Mouse (Mus musculus): ENCODE data around the gene Polr2a. TPM values are rescaled to one million over a fixed set of nuclear protein-coding genes. Genes with fewer than 3 reads are reported as not detected.
A peak's percentile ranks its signal among the peaks of the same experiment; 100 is the strongest.

Polr2a gene
- total and polyA plus RNA-seq, 3 experiments: 16.6 to 193 (median 73.9) TPM

DNA sequence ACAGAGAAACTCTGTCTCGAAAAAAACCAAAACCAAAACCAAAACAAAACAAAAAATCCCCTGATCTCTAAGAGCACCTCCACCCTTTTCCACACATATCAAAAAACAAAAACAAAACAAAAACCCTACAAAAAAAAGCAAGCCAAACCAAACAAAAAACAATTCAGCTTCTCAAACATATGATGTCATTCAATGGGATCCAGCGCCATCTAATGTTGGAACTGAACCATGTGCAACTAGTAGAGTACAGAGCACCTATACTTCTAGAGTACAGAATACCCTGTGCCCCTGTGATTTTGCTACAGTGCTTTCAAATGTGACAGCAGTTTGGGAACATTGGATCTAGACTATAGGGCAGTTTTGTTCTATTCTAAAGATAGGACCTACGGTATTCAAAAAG, 3.7 kb downstream of the Polr2a start:
- Histone ChIP-seq H3K9me3 (replicated peaks; ENCODE audit: insufficient read depth, low read length) (no peaks in the 10 kb centered on the region), H3K4me1 (ENCODE audit: control insufficient read depth in 1 of 2, insufficient read depth in 2 of 2, low read length in 2 of 2) (peaks cover 16 to 26% of the 10 kb centered on the region in 2 experiments), H3K79me2 (ENCODE audit: control insufficient read depth, insufficient read depth, low read length, poor library complexity) (peaks cover 58% of the 10 kb centered on the region), H3K27me3 (ENCODE audit: control insufficient read depth in 1 of 2, insufficient read depth in 2 of 2, low read length in 2 of 2) (no peaks in the 10 kb centered on the region), H3K36me3 (ENCODE audit: control insufficient read depth in 1 of 2, insufficient read depth in 2 of 2, low read length in 2 of 2) (peaks cover 0 to 47% of the 10 kb centered on the region in 2 experiments; a peak in 2 of 4 replicates), H3K4me3 (ENCODE audit: control insufficient read depth in 1 of 2, insufficient read depth in 1 of 2, low read depth in 2 of 2, low read length in 2 of 2) (no peak overlapping the region), H3K27ac (ENCODE audit: control insufficient read depth, low read depth, low read length) (no peak overlapping the region), H3K9ac (ENCODE audit: control insufficient read depth, low read depth, low read length, poor library complexity, severe bottlenecking) (no peak overlapping the region)
- DNase-seq (ENCODE audit: low read depth, low spot score): peak; percentile 83
- TF ChIP-seq RCOR1 (IDR thresholded peaks at IDR 0.05; ENCODE audit: low read depth, low read length) (no peak), CHD1 (IDR thresholded peaks at IDR 0.05; ENCODE audit: low read depth, low read length) (no peak), MAX (IDR thresholded peaks at IDR 0.05; ENCODE audit: low read length) (no peak), POLR2A (IDR thresholded peaks at IDR 0.05; ENCODE audit: control insufficient read depth in 1 of 2, insufficient read depth in 1 of 2, low read depth in 1 of 2, low read length in 2 of 2, poor library complexity in 1 of 2) (no peak), JUND (IDR thresholded peaks at IDR 0.05; ENCODE audit: low read depth, low read length) (no peak), KAT2A (conservative IDR thresholded peaks at IDR 0.05; ENCODE audit: low read depth, low read length) (no peak), HCFC1 (IDR thresholded peaks at IDR 0.05; ENCODE audit: low read depth, low read length) (no peak), ZC3H11A (IDR thresholded peaks at IDR 0.05; ENCODE audit: low read depth, low read length) (peak; percentile 18; the same call in 1 of the 2 replicates), ETS1 (IDR thresholded peaks at IDR 0.05; ENCODE audit: low read depth, low read length) (peak; percentile 48; the same call in 1 of the 2 replicates), CHD2 (IDR thresholded peaks at IDR 0.05; ENCODE audit: low read length) (no peak), GATA1 (IDR thresholded peaks at IDR 0.05; ENCODE audit: low read depth, low read length) (no peak), MEF2A (IDR thresholded peaks at IDR 0.05; ENCODE audit: extremely low read depth, insufficient replicate concordance, low read depth, low read length, poor library complexity, severe bottlenecking) (no peak), MYB (IDR thresholded peaks at IDR 0.05; ENCODE audit: low read depth, low read length) (no peak), E2F4 (IDR thresholded peaks at IDR 0.05; ENCODE audit: borderline replicate concordance, low read depth, low read length) (no peak), ZKSCAN1 (IDR thresholded peaks at IDR 0.05; ENCODE audit: low read depth, low read length) (no peak), MXI1 (IDR thresholded peaks at IDR 0.05; ENCODE audit: low read depth, low read length) (no peak), TAL1 (IDR thresholded peaks at IDR 0.05; ENCODE audit: low read length) (no peak), UBTF (IDR thresholded peaks at IDR 0.05; ENCODE audit: borderline replicate concordance, insufficient read depth, low read depth, low read length) (no peak), ZMIZ1 (IDR thresholded peaks at IDR 0.05; ENCODE audit: low read depth, low read length) (no peak), CTCF (IDR thresholded peaks at IDR 0.05 in 2 of 3, conservative IDR thresholded peaks at IDR 0.05 in 1 of 3; ENCODE audit: control insufficient read depth in 1 of 3, insufficient read depth in 1 of 3, low read depth in 2 of 3, low read length in 3 of 3, poor library complexity in 1 of 3, severe bottlenecking in 1 of 3) (peak; percentile 8 to 70 (median 42); a peak in 4 of 6 replicates), ELF1 (IDR thresholded peaks at IDR 0.05; ENCODE audit: low read depth, low read length) (no peak), POLR2AphosphoS5 (IDR thresholded peaks at IDR 0.05; ENCODE audit: borderline replicate concordance, low read depth, low read length) (no peak), SIN3A (IDR thresholded peaks at IDR 0.05; ENCODE audit: low read length) (no peak), EP300 (IDR thresholded peaks at IDR 0.05; ENCODE audit: low read depth in 1 of 2, low read length in 2 of 2) (no peak), NRF1 (IDR thresholded peaks at IDR 0.05; ENCODE audit: insufficient read depth, low read depth, low read length, poor library complexity, severe bottlenecking) (no peak), TBP (IDR thresholded peaks at IDR 0.05; ENCODE audit: low read depth, low read length) (0 out of 2 replicates have a peak, but pooled peaks have one; percentile 28), USF1 (IDR thresholded peaks at IDR 0.05; ENCODE audit: low read depth, low read length) (no peak), SMC3 (IDR thresholded peaks at IDR 0.05; ENCODE audit: low read depth, low read length) (peak; percentile 43), NELFE (IDR thresholded peaks at IDR 0.05; ENCODE audit: low read depth, low read length) (no peak), MAZ (IDR thresholded peaks at IDR 0.05; ENCODE audit: low read depth, low read length) (no peak), GABPA (IDR thresholded peaks at IDR 0.05; ENCODE audit: low read depth, low read length) (no peak), TCF12 (IDR thresholded peaks at IDR 0.05; ENCODE audit: low read depth, low read length) (no peak), USF2 (IDR thresholded peaks at IDR 0.05; ENCODE audit: borderline replicate concordance in 1 of 2, insufficient read depth in 1 of 2, low read depth in 1 of 2, low read length in 2 of 2) (no peak), ZNF384 (IDR thresholded peaks at IDR 0.05; ENCODE audit: low read depth, low read length) (peak; percentile 80), MAFK (IDR thresholded peaks at IDR 0.05; ENCODE audit: borderline replicate concordance, low read depth, low read length) (no peak), BHLHE40 (IDR thresholded peaks at IDR 0.05; ENCODE audit: borderline replicate concordance, low read depth, low read length) (no peak), RAD21 (IDR thresholded peaks at IDR 0.05; ENCODE audit: low read depth, low read length) (peak; percentile 38), POLR2AphosphoS2 (IDR thresholded peaks at IDR 0.05; ENCODE audit: low read length) (no peak)
